Mouse (Mus musculus): ENCODE measurements around the gene Pdzd2. TPM values are rescaled to one million over a fixed set of nuclear protein-coding genes. Genes with fewer than 3 reads are reported as not detected.

The Pdzd2 gene
- polyA plus RNA-seq, 1 experiment: 19.8 TPM

- TF ChIP-seq CTCF (IDR thresholded peaks at IDR 0.05; ENCODE audit: extremely low read depth, insufficient read depth, low read length) (no peak), POLR2A (IDR thresholded peaks at IDR 0.05; ENCODE audit: extremely low read depth, insufficient read depth, low read length) (no peak)
- Histone ChIP-seq H3K4me3 (ENCODE audit: insufficient read depth, low read length) (no peak overlapping the region), H3K27ac (ENCODE audit: insufficient read depth, low read length) (no peak overlapping the region), H3K4me1 (ENCODE audit: control insufficient read depth, insufficient read depth, low read length) (peaks cover 1% of the 10 kb centered on the region; the same call in 1 of the 2 replicates)
Measured at GRCm38 (mm10) chr15:12762258-12762913, 22.7 kb upstream of the Pdzd2 start.

DNA sequence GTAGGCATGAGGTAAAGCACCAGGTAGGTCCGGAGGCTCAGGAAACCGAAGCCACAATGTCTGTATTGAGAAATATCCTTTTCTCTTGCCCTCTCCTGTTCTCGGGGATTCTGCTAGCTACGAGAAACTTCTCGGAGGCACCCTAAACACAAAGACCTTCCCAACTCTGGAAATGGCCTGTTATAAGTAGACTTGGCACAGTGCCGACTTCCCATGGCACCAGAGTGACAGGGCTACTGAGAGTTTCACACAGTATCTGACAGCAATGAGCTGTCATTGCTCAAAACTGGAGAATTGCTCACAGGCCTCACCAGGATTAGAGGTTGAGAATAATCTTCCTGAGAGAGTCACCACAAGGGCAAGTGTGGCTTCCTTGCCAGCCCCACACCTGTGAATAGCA is 21.0 kb upstream of the Pdzd2 start:
- Histone ChIP-seq H3K4me1 (ENCODE audit: control insufficient read depth, insufficient read depth, low read length) (no peaks in the 10 kb centered on the region), H3K4me3 (ENCODE audit: insufficient read depth, low read length) (no peak overlapping the region), H3K27ac (ENCODE audit: insufficient read depth, low read length) (no peak overlapping the region)
- TF ChIP-seq CTCF (IDR thresholded peaks at IDR 0.05; ENCODE audit: extremely low read depth, insufficient read depth, low read length) (no peak), POLR2A (IDR thresholded peaks at IDR 0.05; ENCODE audit: extremely low read depth, insufficient read depth, low read length) (no peak)

- Histone ChIP-seq H3K27ac (ENCODE audit: insufficient read depth, low read length) (no peak overlapping the region), H3K4me1 (ENCODE audit: control insufficient read depth, insufficient read depth, low read length) (no peaks in the 10 kb centered on the region), H3K4me3 (ENCODE audit: insufficient read depth, low read length) (no peak overlapping the region)
- no peak for TF ChIP-seq CTCF (IDR thresholded peaks at IDR 0.05; ENCODE audit: extremely low read depth, insufficient read depth, low read length)
- no peak for TF ChIP-seq POLR2A (IDR thresholded peaks at IDR 0.05; ENCODE audit: extremely low read depth, insufficient read depth, low read length)
Measured at GRCm38 (mm10) chr15:12758461-12758860, 18.7 kb upstream of the Pdzd2 start.

GRCm38 (mm10) chr15:12757757-12758156 is 18.0 kb upstream of the Pdzd2 start:
- H3K27ac ChIP-seq (ENCODE audit: insufficient read depth, low read length): no peak overlapping the region
- no peak overlapping the region for H3K4me3 ChIP-seq (ENCODE audit: insufficient read depth, low read length)
- TF ChIP-seq POLR2A (IDR thresholded peaks at IDR 0.05; ENCODE audit: extremely low read depth, insufficient read depth, low read length) (no peak), CTCF (IDR thresholded peaks at IDR 0.05; ENCODE audit: extremely low read depth, insufficient read depth, low read length) (no peak)
- no peaks in the 10 kb centered on the region for H3K4me1 ChIP-seq (ENCODE audit: control insufficient read depth, insufficient read depth, low read length)

GRCm38 (mm10) chr15:12753201-12753600 is 13.5 kb upstream of the Pdzd2 start:
- H3K4me3 ChIP-seq (ENCODE audit: insufficient read depth, low read length): no peak overlapping the region
- no peaks in the 10 kb centered on the region for H3K4me1 ChIP-seq (ENCODE audit: control insufficient read depth, insufficient read depth, low read length)
- TF ChIP-seq POLR2A (IDR thresholded peaks at IDR 0.05; ENCODE audit: extremely low read depth, insufficient read depth, low read length): no peak
- no peak for TF ChIP-seq CTCF (IDR thresholded peaks at IDR 0.05; ENCODE audit: extremely low read depth, insufficient read depth, low read length)
- no peak overlapping the region for H3K27ac ChIP-seq (ENCODE audit: insufficient read depth, low read length)

DNA sequence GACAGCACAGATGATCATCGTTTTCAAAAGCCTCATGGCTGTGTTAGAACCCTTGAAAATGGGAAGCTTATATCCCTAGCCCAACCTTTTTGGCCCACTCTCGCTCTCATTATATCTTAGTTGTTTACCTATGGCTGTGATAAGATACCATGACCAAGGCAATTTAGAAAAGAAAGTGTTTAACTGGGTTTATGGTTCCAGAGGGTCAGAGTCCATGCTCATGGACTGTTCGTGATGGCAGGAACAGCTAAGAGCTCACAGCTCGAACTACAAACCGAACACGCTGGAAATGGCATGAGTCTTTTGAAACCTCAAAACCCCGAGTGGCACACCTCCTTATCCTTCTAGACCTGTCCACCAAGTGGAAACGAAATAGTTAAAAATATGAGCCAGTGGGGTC is 11.2 kb upstream of the Pdzd2 start:
- H3K4me3 ChIP-seq (ENCODE audit: insufficient read depth, low read length): no peak overlapping the region
- no peak overlapping the region for H3K27ac ChIP-seq (ENCODE audit: insufficient read depth, low read length)
- TF ChIP-seq CTCF (IDR thresholded peaks at IDR 0.05; ENCODE audit: extremely low read depth, insufficient read depth, low read length) (no peak), POLR2A (IDR thresholded peaks at IDR 0.05; ENCODE audit: extremely low read depth, insufficient read depth, low read length) (no peak)
- no peaks in the 10 kb centered on the region for H3K4me1 ChIP-seq (ENCODE audit: control insufficient read depth, insufficient read depth, low read length)

DNA sequence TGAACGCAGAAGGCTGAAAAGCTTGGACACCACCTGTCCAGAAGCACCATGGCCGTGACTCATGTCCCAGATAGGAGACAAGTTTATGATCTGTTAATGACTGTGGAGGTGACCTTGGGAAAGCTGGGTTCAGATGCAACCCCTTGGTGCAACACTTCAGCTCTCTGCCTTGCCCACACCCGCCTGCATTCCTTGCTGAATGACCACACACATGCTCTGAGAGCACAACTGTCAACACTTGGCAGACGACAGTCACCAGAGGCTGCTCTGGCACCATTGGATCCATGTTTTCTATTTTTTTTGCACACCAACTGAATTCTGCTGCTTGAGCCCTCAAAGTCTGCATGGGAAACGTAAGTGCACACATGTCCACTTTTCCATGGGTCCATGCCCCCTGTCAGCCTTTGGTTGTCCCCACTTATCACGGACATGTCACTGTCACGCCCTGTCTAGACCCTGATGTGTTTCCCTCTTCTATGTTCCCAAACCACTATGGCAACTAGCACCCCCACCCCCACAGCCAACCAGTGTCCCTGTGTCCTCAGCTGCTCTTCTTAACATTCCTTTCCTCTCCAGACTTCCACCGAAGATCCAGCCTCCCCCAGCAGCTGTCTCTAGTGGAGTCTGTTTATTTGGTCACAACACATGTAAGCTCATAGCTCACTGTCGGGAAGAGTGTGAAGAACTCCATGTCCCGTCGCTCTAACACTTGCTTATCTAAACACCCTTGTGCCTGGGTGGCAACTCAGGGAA is 10.0 kb upstream of the Pdzd2 start:
- no peak for TF ChIP-seq CTCF (IDR thresholded peaks at IDR 0.05; ENCODE audit: extremely low read depth, insufficient read depth, low read length)
- no peak for TF ChIP-seq POLR2A (IDR thresholded peaks at IDR 0.05; ENCODE audit: extremely low read depth, insufficient read depth, low read length)
- no peak overlapping the region for H3K4me3 ChIP-seq (ENCODE audit: insufficient read depth, low read length)
- no peak overlapping the region for H3K27ac ChIP-seq (ENCODE audit: insufficient read depth, low read length)
- no peaks in the 10 kb centered on the region for H3K4me1 ChIP-seq (ENCODE audit: control insufficient read depth, insufficient read depth, low read length)

DNA sequence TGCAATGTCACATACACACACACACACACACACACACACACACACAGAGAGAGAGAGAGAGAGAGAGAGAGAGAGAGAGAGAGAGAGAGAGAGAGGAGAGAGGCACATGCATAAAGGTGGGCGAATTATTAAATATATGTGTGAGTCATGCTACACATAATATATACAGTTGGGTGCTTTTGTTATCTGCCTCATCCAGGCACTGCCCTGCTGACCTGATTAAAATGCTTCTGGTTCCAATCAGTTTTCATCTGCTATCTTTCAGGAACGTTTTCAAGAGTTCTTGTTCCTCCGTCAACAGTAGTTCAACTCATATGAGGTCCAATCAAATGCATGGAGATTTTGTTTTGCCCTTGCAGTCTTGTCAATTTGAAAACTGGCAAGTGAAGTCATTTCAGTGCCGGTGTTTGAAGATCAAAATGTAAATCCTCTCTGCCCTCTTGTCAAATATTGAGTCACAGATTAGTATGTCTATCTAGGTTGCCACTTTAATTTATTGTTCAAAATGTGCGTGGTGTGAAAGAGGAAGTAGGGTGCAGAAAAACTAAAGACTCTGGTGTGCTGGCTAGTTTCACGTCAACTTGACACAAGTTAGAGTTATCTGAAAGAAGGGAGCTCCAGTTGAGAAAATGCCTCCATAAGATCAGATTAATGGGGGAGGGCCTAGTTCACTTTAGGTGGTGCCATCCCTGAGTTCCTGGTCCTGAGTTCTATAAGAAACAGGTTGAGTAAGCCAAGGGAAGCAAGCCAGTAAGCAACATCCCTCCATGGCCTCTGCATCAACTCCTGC is 2.6 kb upstream of the Pdzd2 start:
- peaks cover 4% of the 10 kb centered on the region for H3K4me1 ChIP-seq (ENCODE audit: control insufficient read depth, insufficient read depth, low read length)

DNA sequence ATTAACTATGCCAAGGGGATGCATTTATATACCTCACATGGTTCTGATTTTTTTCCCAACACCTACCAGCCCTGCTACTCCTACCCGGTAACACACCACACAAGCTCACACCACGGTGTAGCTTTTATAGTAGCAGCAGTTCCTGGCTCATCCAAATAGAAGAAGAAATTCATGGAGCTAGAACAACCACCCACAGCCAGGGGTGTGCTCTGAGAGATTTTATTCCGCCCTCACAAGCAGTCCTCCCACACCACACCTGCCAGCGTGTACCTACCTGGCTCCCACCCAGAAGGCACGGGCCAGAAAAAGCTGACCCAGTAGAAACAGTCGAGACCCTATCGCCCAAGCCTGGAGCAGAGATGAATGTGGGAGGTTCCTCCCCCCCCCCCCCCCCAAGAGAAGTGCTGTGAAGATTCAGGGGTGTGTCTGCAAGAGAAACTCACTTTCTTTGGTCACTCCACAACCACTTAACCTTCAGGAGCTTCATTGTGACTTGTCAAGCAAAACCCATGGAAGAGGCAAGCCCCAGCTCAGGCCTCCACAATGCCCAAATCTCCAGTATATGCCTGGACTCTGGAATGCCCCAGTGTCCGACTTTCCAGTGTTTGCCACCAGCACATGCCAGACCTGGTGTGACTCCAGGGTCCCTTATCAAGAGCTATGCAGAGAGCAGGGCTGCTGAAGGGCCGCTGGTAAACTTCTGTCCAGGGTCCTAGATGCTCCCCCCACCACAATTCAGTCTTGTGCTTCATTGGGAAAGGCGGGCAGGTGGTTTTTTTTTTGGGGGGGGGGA is 1.2 kb downstream of the Pdzd2 start:
- TF ChIP-seq POLR2A (IDR thresholded peaks at IDR 0.05; ENCODE audit: extremely low read depth, insufficient read depth, low read length) (0 out of 2 replicates have a peak, but pooled peaks have one; percentile 17), CTCF (IDR thresholded peaks at IDR 0.05; ENCODE audit: extremely low read depth, insufficient read depth, low read length) (no peak)
- Histone ChIP-seq H3K4me1 (ENCODE audit: control insufficient read depth, insufficient read depth, low read length) (peaks cover 2% of the 10 kb centered on the region; the same call in 1 of the 2 replicates), H3K27ac (ENCODE audit: insufficient read depth, low read length) (no peak overlapping the region), H3K4me3 (ENCODE audit: insufficient read depth, low read length) (peak overlapping the region; percentile 36)

More for the DNA sequence above, 2.6 kb upstream of the Pdzd2 start:
- Histone ChIP-seq H3K27ac (ENCODE audit: insufficient read depth, low read length) (no peak overlapping the region), H3K4me3 (ENCODE audit: insufficient read depth, low read length) (no peak overlapping the region)
- TF ChIP-seq CTCF (IDR thresholded peaks at IDR 0.05; ENCODE audit: extremely low read depth, insufficient read depth, low read length): no peak
- no peak for TF ChIP-seq POLR2A (IDR thresholded peaks at IDR 0.05; ENCODE audit: extremely low read depth, insufficient read depth, low read length)
